Mouse (Mus musculus) liver, postnatal 0 days (tissue): ENCODE measurements around the gene Stac. TPM values are rescaled to one million over a fixed set of nuclear protein-coding genes. Genes with fewer than 3 reads are reported as not detected.

ENCODE experiments used
- ATAC-seq: fragments of 200-750 bp; cut with Nextera tagmentation; 2 replicates; pipeline ENCODE4 v1.8.0; 2017; ENCODE audit warnings: mild to moderate bottlenecking, moderate library complexity
- DNase-seq: peaks from one replicate; pipeline ENCODE4 v3.0.0-alpha.2; 2016
- H3K27ac ChIP-seq: fragments of 300-500 bp; sonication (generic); 2 replicates; pipeline ENCODE4 v1.5.1; 2014; ENCODE audit warnings: antibody characterized with exemption, moderate library complexity, mild to moderate bottlenecking, low read depth
- H3K27me3 ChIP-seq: fragments of 300-500 bp; sonication (generic); 2 replicates; pipeline ENCODE4 v1.6.1; 2014; ENCODE audit warnings: low read length, control low read depth, mixed read lengths; ENCODE audit not compliant: insufficient read depth
- H3K36me3 ChIP-seq: fragments of 300-500 bp; sonication (generic); replicated peaks from 2 replicates; pipeline ENCODE4 v1.6.1; 2014; ENCODE audit warnings: mild to moderate bottlenecking, control low read depth, low read length, moderate library complexity, mixed read lengths; ENCODE audit not compliant: insufficient read depth
- H3K4me1 ChIP-seq: fragments of 300-500 bp; sonication (generic); 2 replicates; pipeline ENCODE4 v1.6.1; 2014; ENCODE audit warnings: antibody characterized with exemption, mild to moderate bottlenecking, control low read depth; ENCODE audit not compliant: insufficient read depth
- H3K4me2 ChIP-seq: fragments of 300-500 bp; sonication (generic); 2 replicates; pipeline ENCODE4 v1.6.1; 2014; ENCODE audit warnings: low read depth, mild to moderate bottlenecking, low read length, moderate library complexity, mixed read lengths
- H3K4me3 ChIP-seq: fragments of 300-500 bp; sonication (generic); 2 replicates; pipeline ENCODE4 v1.5.1; 2014; ENCODE audit warnings: low read depth, low read length
- H3K9ac ChIP-seq: fragments of 300-500 bp; sonication (generic); replicated peaks from 2 replicates; pipeline ENCODE4 v1.6.1; 2014; ENCODE audit warnings: mild to moderate bottlenecking, moderate library complexity
- H3K9me3 ChIP-seq: fragments of 300-500 bp; sonication (generic); 2 replicates; pipeline ENCODE4 v1.6.1; 2016; ENCODE audit warnings: mild to moderate bottlenecking, control low read depth, low read length, mixed read lengths
- CTCF ChIP-seq: sonication (generic); IDR thresholded peaks from 2 replicates; pipeline ENCODE4 v1.5.1; 2016; ENCODE audit warnings: antibody characterized with exemption, low read depth
- EP300 ChIP-seq: IDR thresholded peaks from 2 replicates; pipeline ENCODE4 v1.6.1; 2016; ENCODE audit warnings: antibody characterized with exemption, low read depth, mild to moderate bottlenecking
- WGBS: fragments of 180-500 bp; shearing (Covaris S2); extraction: QIAGEN DNeasy Blood & Tissue Kit; methylation state at CpG from one replicate; pipeline ENCODE4 v1.1.7; 2014; ENCODE audit not compliant: insufficient replicate concordance; 5-methylcytosine and 5-hydroxymethylcytosine counted together
- polyA plus RNA-seq: library from polyadenylated mRNA; unstranded; fragments of >200 nt; fragmentation: Nextera tagmentation; extraction: Ambion mirVana; gene quantifications from 2 replicates; pipeline ENCODE4 v1.2.1, GENCODE M21; 2015

Stac gene
- polyA plus RNA-seq, 1 experiment from 2014 or later = not detected

- Histone ChIP-seq H3K9ac (no peak overlapping the region), H3K4me2 (no peak overlapping the region), H3K27me3 (no peaks in the 10 kb centered on the region), H3K36me3 (no peaks in the 10 kb centered on the region), H3K9me3 (no peaks in the 10 kb centered on the region), H3K4me3 (no peak overlapping the region), H3K4me1 (no peaks in the 10 kb centered on the region), H3K27ac (no peak overlapping the region)
- no peak for ATAC-seq
- 32% methylated on average over 6 of the region's 6 CpGs for WGBS
- no peak for DNase-seq
- no peak for TF ChIP-seq EP300
- TF ChIP-seq CTCF = no peak
Measured at GRCm38 (mm10) chr9:111577453-111577852, 112.7 kb downstream of the Stac start.

DNA sequence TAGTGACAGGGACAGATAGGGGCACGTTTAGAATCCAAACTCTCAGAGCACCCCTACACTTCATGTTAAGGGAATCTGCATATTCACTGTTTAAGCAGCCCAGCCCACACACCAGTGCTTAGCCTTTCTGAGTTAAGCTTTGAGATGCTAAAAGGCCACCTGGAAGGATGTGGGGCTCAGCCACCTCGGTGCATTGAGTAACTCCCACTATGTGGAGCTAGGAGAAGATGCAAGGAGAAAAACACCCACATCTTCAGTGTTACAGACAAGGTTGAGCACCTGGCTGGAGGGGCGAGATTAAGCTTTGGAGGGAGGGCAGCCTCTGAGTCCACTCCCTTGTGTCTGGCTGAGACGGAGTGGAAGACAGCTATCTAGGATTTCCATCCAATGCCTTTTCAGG is 114.3 kb downstream of the Stac start:
- DNase-seq = no peak
- Histone ChIP-seq H3K4me3 (no peak overlapping the region), H3K9me3 (no peaks in the 10 kb centered on the region), H3K4me1 (no peaks in the 10 kb centered on the region), H3K9ac (no peak overlapping the region), H3K27me3 (no peaks in the 10 kb centered on the region), H3K36me3 (no peaks in the 10 kb centered on the region), H3K4me2 (no peak overlapping the region), H3K27ac (no peak overlapping the region)
- WGBS = 47% methylated on average over 4 of the region's 4 CpGs
- TF ChIP-seq CTCF (no peak), EP300 (no peak)
- no peak for ATAC-seq

- no peak overlapping the region for H3K27ac ChIP-seq
- no peak overlapping the region for H3K9ac ChIP-seq
- H3K9me3 ChIP-seq = no peaks in the 10 kb centered on the region
- TF ChIP-seq CTCF = no peak
- no peak for TF ChIP-seq EP300
- no peaks in the 10 kb centered on the region for H3K36me3 ChIP-seq
- ATAC-seq = no peak
- H3K4me2 ChIP-seq = no peak overlapping the region
- H3K27me3 ChIP-seq = no peaks in the 10 kb centered on the region
- WGBS = 74% methylated on average over 5 of the region's 5 CpGs
- no peaks in the 10 kb centered on the region for H3K4me1 ChIP-seq
- H3K4me3 ChIP-seq = no peak overlapping the region
- DNase-seq = no peak
Measured at GRCm38 (mm10) chr9:111573836-111574235, 116.3 kb downstream of the Stac start.

DNA sequence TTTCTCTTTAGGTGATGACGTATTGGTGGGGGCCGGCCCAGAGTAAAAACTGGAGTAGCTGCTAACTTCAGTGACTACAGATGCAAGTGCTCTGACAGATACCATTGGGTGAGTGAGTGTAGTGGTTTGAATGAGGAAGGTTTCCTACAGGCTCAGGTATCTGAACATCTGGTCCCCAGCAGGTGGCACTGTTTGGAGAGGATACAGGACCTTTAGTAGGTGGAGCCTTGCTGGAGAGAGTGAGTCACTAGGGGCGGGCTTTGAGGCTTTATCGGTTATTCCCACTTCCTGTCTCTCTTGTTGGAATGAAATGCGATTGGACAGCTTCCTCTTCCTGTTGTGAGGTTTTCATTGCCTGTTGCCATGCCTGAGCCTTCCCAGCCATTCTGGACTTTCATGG is 118.5 kb downstream of the Stac start:
- no peak overlapping the region for H3K9ac ChIP-seq
- DNase-seq (peak; percentile 39), ATAC-seq (no peak)
- no peaks in the 10 kb centered on the region for H3K36me3 ChIP-seq
- H3K9me3 ChIP-seq = no peaks in the 10 kb centered on the region
- H3K4me1 ChIP-seq = no peaks in the 10 kb centered on the region
- no peak overlapping the region for H3K4me2 ChIP-seq
- no peaks in the 10 kb centered on the region for H3K27me3 ChIP-seq
- TF ChIP-seq EP300 = no peak
- peak; percentile 41 for TF ChIP-seq CTCF
- 49% methylated on average over 5 of the region's 5 CpGs for WGBS
- H3K4me3 ChIP-seq = no peak overlapping the region
- H3K27ac ChIP-seq = no peak overlapping the region

- Histone ChIP-seq H3K4me1 (peaks cover 9% of the 10 kb centered on the region), H3K27ac (no peak overlapping the region), H3K9me3 (no peaks in the 10 kb centered on the region), H3K4me3 (no peak overlapping the region), H3K36me3 (no peaks in the 10 kb centered on the region), H3K27me3 (no peaks in the 10 kb centered on the region), H3K9ac (no peak overlapping the region), H3K4me2 (no peak overlapping the region)
- WGBS = 87% methylated on average over 6 of the region's 6 CpGs
- DNase-seq = no peak
- TF ChIP-seq EP300 (no peak), CTCF (no peak)
- no peak for ATAC-seq
Measured at GRCm38 (mm10) chr9:111564176-111564575, 126.0 kb downstream of the Stac start.

- H3K9me3 ChIP-seq = no peaks in the 10 kb centered on the region
- H3K4me2 ChIP-seq = peak overlapping the region; percentile 61
- ATAC-seq (peak; percentile 36; the same call in 1 of the 2 replicates), DNase-seq (no peak)
- 39% methylated on average over 7 of the region's 7 CpGs for WGBS
- no peaks in the 10 kb centered on the region for H3K36me3 ChIP-seq
- H3K9ac ChIP-seq = no peak overlapping the region
- H3K4me1 ChIP-seq = peaks cover 9% of the 10 kb centered on the region
- no peaks in the 10 kb centered on the region for H3K27me3 ChIP-seq
- peak overlapping the region; percentile 13; the same call in 1 of the 2 replicates for H3K4me3 ChIP-seq
- TF ChIP-seq EP300 = no peak
- TF ChIP-seq CTCF = no peak
- H3K27ac ChIP-seq = peak overlapping the region; percentile 39; the same call in 1 of the 2 replicates
Measured at GRCm38 (mm10) chr9:111563226-111563625, 126.9 kb downstream of the Stac start.
